Mouse (Mus musculus): ENCODE results near the gene Mrpl52. TPM values are rescaled to one million over a fixed set of nuclear protein-coding genes. Genes with fewer than 3 reads are reported as not detected.

The Mrpl52 gene
- polyA plus RNA-seq, 1 experiment, result 136 TPM

DNA sequence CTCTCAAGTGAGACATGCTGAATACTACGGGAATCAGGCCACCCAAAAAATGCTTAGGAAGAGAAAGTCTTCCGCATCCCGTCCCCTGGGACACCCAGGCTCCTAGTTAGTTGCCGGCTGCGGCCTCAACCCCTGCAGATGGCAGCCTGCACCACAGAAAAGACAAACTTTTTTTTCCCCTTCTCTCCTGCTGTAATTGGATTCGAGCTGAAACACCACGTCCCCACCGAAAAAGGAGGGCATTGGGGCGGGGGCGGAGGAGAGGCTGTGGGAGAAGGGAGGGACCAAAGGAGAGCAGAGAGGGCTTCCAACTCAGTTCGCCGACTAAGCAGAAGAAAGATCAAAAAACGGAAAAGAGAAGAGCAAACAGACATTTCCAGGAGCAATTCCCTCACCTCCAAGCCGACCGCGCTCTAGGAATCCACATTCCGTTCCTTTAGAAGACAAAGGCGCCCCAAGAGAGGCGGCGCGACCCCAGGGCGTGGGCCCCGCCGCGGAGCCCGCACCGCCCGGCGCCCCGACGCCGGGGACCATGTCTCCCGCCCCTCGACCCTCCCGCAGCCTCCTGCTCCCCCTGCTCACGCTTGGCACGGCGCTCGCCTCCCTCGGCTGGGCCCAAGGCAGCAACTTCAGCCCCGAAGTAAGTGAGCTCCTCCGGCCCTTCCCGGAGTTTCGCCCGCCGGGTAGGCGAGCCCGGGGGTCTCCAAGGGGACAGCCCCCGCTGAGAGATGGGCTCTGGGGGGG is 4.8 kb downstream of the Mrpl52 start, which contains the start of gene Mmp14:
Gene Mmp14, plus strand, starts transcription at position 279 of the 744 bp plus-strand sequence.
- Histone ChIP-seq H3K27me3 (ENCODE audit: control insufficient read depth, insufficient read depth, low read length) (peaks cover 9% of the 10 kb centered on the region; the same call in 1 of the 2 replicates), H3K4me3 (replicated peaks; ENCODE audit: insufficient read depth, low read depth, low read length) (peak within 1 kb of the TSS; percentile 29), H3K27ac (ENCODE audit: insufficient read depth, low read length) (no peak within 1 kb of the TSS), H3K4me1 (ENCODE audit: control insufficient read depth, insufficient read depth, low read length) (no peaks in the 10 kb centered on the region; the same call in 1 of the 2 replicates)
- TF ChIP-seq POLR2A (IDR thresholded peaks at IDR 0.05; ENCODE audit: borderline replicate concordance, insufficient read depth, low read length), result no peak
- TF ChIP-seq CTCF (IDR thresholded peaks at IDR 0.05; ENCODE audit: borderline replicate concordance, insufficient read depth, low read depth, low read length), result no peak
- DNase-seq, result peak in 1 of 2 experiments; percentile 35
- 2% methylated on average over 48 of the region's 49 CpGs for WGBS

DNA sequence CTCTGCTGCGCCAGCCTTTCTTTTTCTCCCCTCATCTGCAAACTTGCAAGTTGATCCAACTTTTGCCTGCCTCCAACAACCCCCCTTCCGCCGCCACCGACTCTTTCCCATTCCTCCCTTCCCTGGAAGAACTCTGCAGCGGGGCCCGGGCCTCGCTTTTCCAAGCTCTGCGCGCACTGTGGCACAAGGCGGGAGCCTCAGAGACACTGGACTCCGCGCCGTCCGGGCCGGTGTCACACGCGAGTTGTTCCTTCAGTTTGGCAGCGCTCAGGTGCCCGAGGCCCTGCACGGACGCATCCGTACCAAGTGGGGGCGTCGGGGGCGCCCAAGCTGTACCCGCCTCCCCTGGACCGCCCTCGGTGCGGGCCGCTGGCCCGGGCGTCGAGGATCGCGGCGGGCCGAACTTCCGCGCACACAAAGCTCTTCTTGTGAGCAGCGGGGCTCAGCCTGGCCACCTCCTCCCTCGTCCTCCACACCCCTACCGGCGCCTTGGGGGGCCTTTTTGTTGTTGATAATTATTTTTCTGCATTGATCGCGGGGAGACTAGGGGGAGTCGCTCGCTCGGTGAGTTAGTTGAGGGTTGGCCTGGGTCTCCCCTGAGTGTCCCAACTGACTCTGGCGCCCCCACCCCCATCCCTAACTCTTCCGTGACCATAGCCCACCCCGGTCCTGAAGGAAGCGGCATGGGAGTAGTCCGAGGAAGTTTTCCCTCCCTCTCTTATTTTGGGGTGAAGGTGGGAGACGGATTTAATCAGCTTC is 5.5 kb downstream of the Mrpl52 start:
- peaks cover 9% of the 10 kb centered on the region; the same call in 1 of the 2 replicates for H3K27me3 ChIP-seq (ENCODE audit: control insufficient read depth, insufficient read depth, low read length)
- WGBS, result 5% methylated on average over 54 of the region's 54 CpGs
- no peak for DNase-seq
- no peaks in the 10 kb centered on the region; the same call in 1 of the 2 replicates for H3K4me1 ChIP-seq (ENCODE audit: control insufficient read depth, insufficient read depth, low read length)
- no peak overlapping the region for H3K27ac ChIP-seq (ENCODE audit: insufficient read depth, low read length)
- H3K4me3 ChIP-seq (replicated peaks; ENCODE audit: insufficient read depth, low read depth, low read length), result no peak overlapping the region
- no peak for TF ChIP-seq POLR2A (IDR thresholded peaks at IDR 0.05; ENCODE audit: borderline replicate concordance, insufficient read depth, low read length)
- TF ChIP-seq CTCF (IDR thresholded peaks at IDR 0.05; ENCODE audit: borderline replicate concordance, insufficient read depth, low read depth, low read length), result no peak

DNA sequence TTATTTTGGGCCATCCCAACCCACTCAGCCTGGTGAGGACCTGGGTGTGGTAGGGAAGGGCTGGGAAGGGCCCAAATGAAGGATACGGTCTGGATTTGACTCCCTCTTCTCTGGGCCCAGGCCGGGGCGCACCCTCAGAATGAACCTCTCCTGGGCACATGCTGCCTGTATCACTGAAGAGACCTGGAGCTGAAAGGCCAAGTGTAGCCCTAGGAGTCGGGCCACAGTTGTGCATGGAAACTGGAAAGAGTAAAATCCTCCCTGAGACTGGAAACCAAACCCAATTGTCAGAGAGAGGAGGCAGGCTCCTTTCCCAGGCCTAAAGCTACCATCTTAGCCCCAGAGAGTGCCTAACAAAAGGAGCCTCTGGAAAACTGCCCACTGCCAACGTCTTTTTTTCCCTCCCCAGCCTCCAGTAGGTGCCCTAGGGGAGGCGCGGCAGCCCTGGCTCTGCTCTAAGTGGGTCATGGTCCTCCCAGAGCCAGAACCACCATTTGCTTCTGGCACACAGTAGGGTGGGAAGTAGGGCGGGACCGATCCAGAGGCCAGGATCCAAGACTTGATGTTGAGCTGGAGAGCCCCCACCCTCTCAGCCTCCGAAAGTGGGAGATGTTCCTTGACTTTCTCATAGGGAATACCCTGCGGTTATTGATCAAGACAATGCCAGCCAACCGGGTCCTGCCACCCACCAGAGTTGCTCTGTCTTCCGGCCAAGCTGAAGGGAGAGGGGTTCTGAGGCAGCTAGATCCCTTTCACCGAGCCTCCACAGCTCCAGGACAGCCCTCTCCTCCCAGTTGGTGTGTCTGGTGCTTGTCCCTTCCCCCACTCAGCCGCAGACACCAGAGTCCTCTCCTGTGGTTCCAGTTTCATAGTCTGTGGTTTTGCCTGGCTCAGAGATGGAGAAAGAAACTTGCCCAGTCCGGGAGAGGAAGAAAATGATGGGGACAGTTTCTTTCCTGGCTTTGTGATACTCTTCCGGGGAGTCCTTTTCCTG is 6.4 kb downstream of the Mrpl52 start:
- peak in 1 of 2 experiments; percentile 29 for DNase-seq
- TF ChIP-seq POLR2A (IDR thresholded peaks at IDR 0.05; ENCODE audit: borderline replicate concordance, insufficient read depth, low read length), result no peak
- TF ChIP-seq CTCF (IDR thresholded peaks at IDR 0.05; ENCODE audit: borderline replicate concordance, insufficient read depth, low read depth, low read length), result no peak
- 17% methylated on average over 17 of the region's 17 CpGs for WGBS
- H3K4me1 ChIP-seq (ENCODE audit: control insufficient read depth, insufficient read depth, low read length), result no peaks in the 10 kb centered on the region; the same call in 1 of the 2 replicates
- peak overlapping the region; percentile 19 for H3K4me3 ChIP-seq (replicated peaks; ENCODE audit: insufficient read depth, low read depth, low read length)
- H3K27ac ChIP-seq (ENCODE audit: insufficient read depth, low read length), result no peak overlapping the region
- peaks cover 9% of the 10 kb centered on the region; the same call in 1 of the 2 replicates for H3K27me3 ChIP-seq (ENCODE audit: control insufficient read depth, insufficient read depth, low read length)

DNA sequence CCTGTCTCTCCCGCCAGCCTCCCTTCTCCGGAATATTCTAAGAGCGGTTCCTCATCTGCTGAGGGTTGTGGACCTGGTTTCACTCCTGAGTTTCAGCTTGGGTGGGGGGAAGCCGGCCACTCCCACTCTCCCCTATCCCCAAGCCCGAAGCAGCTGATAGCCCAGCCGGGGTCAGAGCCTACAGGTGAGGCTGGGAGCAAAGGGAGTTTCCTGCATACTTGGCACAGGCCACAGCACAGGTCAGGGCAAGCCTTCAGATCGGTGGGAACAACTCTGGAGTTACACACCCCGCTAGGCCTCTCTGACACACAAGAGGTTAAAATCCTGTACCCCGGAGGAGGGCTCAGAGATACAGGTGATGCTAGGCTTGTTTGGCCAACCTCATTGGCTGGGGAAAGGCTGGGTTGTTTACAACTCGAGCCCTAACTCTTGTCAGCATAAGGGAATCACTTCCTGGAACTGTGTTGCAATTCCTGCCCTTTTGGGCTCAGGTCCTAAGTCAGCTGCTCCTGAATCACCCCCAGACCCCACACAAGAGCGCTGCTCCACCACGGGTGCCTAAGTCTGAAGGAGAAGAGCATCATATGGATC is 7.3 kb downstream of the Mrpl52 start:
- H3K27ac ChIP-seq (ENCODE audit: insufficient read depth, low read length), result no peak overlapping the region
- no peak overlapping the region for H3K4me3 ChIP-seq (replicated peaks; ENCODE audit: insufficient read depth, low read depth, low read length)
- 60% methylated on average over 12 of the region's 12 CpGs for WGBS

DNA sequence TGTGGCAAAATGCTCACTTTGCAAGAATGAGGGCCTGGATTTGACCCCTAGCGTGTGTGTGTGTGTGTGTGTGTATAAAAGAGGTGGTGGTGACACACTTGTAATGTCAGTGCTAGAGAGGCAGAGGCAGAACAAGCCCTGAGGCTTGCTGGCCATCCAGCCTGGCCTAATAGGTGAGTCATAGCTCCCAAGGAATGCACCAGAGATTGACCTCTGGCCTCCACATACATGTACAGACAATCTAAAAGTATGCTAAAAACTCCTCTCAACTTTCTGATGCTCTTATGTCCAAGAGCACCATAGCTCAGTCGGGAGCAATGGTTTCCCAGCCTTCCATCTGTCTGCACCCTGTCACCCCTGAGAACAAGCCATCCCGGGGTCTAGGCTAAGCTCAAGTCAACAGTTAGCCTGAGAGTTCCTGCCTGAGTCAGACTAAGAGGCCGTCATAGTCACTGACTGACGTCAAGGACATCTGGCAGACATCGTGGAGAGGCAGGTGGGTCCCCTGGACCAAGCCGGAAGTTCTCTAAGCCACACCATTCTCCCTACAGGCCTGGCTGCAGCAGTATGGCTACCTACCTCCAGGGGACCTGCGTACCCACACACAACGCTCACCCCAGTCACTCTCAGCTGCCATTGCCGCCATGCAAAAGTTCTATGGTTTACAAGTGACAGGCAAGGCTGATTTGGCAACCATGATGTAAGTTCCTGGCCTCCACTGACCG is 8.6 kb downstream of the Mrpl52 start:
- WGBS, result 76% methylated on average over 11 of the region's 11 CpGs
- H3K27ac ChIP-seq (ENCODE audit: insufficient read depth, low read length), result no peak overlapping the region
- TF ChIP-seq POLR2A (IDR thresholded peaks at IDR 0.05; ENCODE audit: borderline replicate concordance, insufficient read depth, low read length), result no peak
- no peak for TF ChIP-seq CTCF (IDR thresholded peaks at IDR 0.05; ENCODE audit: borderline replicate concordance, insufficient read depth, low read depth, low read length)
- DNase-seq, result no peak
- H3K27me3 ChIP-seq (ENCODE audit: control insufficient read depth, insufficient read depth, low read length), result peaks cover 9% of the 10 kb centered on the region; the same call in 1 of the 2 replicates
- H3K4me1 ChIP-seq (ENCODE audit: control insufficient read depth, insufficient read depth, low read length), result no peaks in the 10 kb centered on the region; the same call in 1 of the 2 replicates
- H3K4me3 ChIP-seq (replicated peaks; ENCODE audit: insufficient read depth, low read depth, low read length), result no peak overlapping the region

More for the DNA sequence above, 7.3 kb downstream of the Mrpl52 start:
- no peak for DNase-seq
- no peak for TF ChIP-seq POLR2A (IDR thresholded peaks at IDR 0.05; ENCODE audit: borderline replicate concordance, insufficient read depth, low read length)
- TF ChIP-seq CTCF (IDR thresholded peaks at IDR 0.05; ENCODE audit: borderline replicate concordance, insufficient read depth, low read depth, low read length), result no peak
- H3K4me1 ChIP-seq (ENCODE audit: control insufficient read depth, insufficient read depth, low read length), result no peaks in the 10 kb centered on the region; the same call in 1 of the 2 replicates
- H3K27me3 ChIP-seq (ENCODE audit: control insufficient read depth, insufficient read depth, low read length), result peaks cover 9% of the 10 kb centered on the region; the same call in 1 of the 2 replicates

- WGBS, result 79% methylated on average over 12 of the region's 12 CpGs
- H3K27ac ChIP-seq (ENCODE audit: insufficient read depth, low read length), result no peak overlapping the region
- H3K4me3 ChIP-seq (replicated peaks; ENCODE audit: insufficient read depth, low read depth, low read length), result no peak overlapping the region
- no peaks in the 10 kb centered on the region for H3K27me3 ChIP-seq (ENCODE audit: control insufficient read depth, insufficient read depth, low read length)
- no peak for TF ChIP-seq POLR2A (IDR thresholded peaks at IDR 0.05; ENCODE audit: borderline replicate concordance, insufficient read depth, low read length)
- no peak for TF ChIP-seq CTCF (IDR thresholded peaks at IDR 0.05; ENCODE audit: borderline replicate concordance, insufficient read depth, low read depth, low read length)
- no peak for DNase-seq
- no peaks in the 10 kb centered on the region for H3K4me1 ChIP-seq (ENCODE audit: control insufficient read depth, insufficient read depth, low read length)
These were observed 12.4 kb downstream of the Mrpl52 start for GRCm38 (mm10) chr14:54439155-54439554.
